Mouse (Mus musculus) hindbrain, embryonic 14.5 days (tissue): ENCODE measurements around the gene Ston2. TPM values are rescaled to one million over a fixed set of nuclear protein-coding genes. Genes with fewer than 3 reads are reported as not detected.
A peak's percentile ranks its signal among the peaks of the same experiment; 100 is the strongest.
"Not testable (repeated sequence)": the region's sequence is repeated elsewhere in the genome, so short reads cannot be mapped to it uniquely, and the experiment has no call there.

Experiments
- ATAC-seq: fragments of 200-750 bp; cut with Nextera tagmentation; 2 replicates; pipeline ENCODE4 v1.8.0; 2017; ENCODE audit warnings: moderate number of reproducible peaks, mild to moderate bottlenecking, moderate TSS enrichment, moderate library complexity; ENCODE audit not compliant: low FRiP score
- DNase-seq: peaks from one replicate; pipeline ENCODE4 v3.0.0-alpha.2; 2015; ENCODE audit warnings: low spot score
- H3K27ac ChIP-seq: fragments of 300-500 bp; sonication (generic); 2 replicates; pipeline ENCODE4 v1.5.1; 2014; ENCODE audit warnings: mild to moderate bottlenecking, moderate library complexity
- H3K27me3 ChIP-seq: fragments of 300-500 bp; sonication (generic); 2 replicates; pipeline ENCODE4 v1.6.1; 2014; ENCODE audit warnings: mild to moderate bottlenecking, low read length, mixed read lengths; ENCODE audit not compliant: control insufficient read depth, insufficient read depth
- H3K36me3 ChIP-seq: fragments of 300-500 bp; sonication (generic); replicated peaks from 2 replicates; pipeline ENCODE4 v1.6.1; 2014; ENCODE audit not compliant: control insufficient read depth, insufficient read depth
- H3K4me1 ChIP-seq: fragments of 300-500 bp; sonication (generic); replicated peaks from 2 replicates; pipeline ENCODE4 v1.6.1; 2014; ENCODE audit warnings: antibody characterized with exemption, low read length, mixed read lengths; ENCODE audit not compliant: control insufficient read depth, insufficient read depth
- H3K4me2 ChIP-seq: fragments of 300-500 bp; sonication (generic); replicated peaks from 2 replicates; pipeline ENCODE4 v1.6.1; 2014; ENCODE audit warnings: mild to moderate bottlenecking, moderate library complexity
- H3K4me3 ChIP-seq: fragments of 300-500 bp; sonication (generic); replicated peaks from 2 replicates; pipeline ENCODE4 v1.5.1; 2014; ENCODE audit warnings: mild to moderate bottlenecking, low read length
- H3K9ac ChIP-seq: fragments of 300-500 bp; sonication (generic); 2 replicates; pipeline ENCODE4 v1.6.1; 2014
- H3K9me3 ChIP-seq: fragments of 300-500 bp; sonication (generic); 2 replicates; pipeline ENCODE4 v1.6.1; 2016; ENCODE audit warnings: low read length; ENCODE audit not compliant: control insufficient read depth
- WGBS: fragments of 180-500 bp; shearing (Covaris S2); extraction: QIAGEN DNeasy Blood & Tissue Kit; methylation state at CpG from one replicate; pipeline ENCODE4 v1.1.7; 2014; 5-methylcytosine and 5-hydroxymethylcytosine counted together
- polyA plus RNA-seq: library from polyadenylated mRNA; unstranded; fragments of >200 nt; fragmentation: Nextera tagmentation; extraction: Ambion mirVana; gene quantifications from 2 replicates; pipeline ENCODE4 v1.2.1, GENCODE M21; 2014

Ston2 gene
- polyA plus RNA-seq, 1 experiment from 2014 or later, result 9.5 TPM

DNA sequence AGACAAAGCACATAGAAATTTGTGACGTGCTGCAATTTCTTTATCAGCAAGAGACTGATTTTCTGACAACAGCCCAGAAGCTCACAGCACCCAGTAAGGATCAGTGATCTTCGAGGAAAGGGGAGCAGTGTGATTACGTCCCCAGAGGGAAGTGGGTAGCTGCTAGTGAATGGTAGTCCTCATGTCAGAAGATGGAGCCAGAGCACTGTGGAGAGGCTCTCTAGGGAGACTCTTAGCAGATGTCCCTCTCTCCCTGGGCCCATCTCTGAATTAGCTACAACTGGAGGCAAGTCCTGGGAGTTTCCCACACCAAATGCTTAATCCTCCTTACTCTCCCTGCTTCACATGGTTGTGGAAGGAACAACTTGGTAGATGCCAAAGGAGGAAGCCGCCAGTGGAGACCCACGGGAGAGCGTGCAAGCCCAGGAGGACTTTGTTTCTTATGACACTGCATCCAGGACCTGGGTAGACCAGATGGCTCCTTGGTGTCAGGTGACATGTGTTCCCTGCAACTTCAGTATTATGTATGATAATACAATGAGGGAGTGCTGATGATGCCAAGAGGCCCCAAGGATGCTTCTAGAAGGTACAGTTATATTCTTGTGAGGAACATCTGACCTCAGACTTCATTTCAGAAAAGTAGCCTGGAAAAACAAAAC, 10.7 kb upstream of the Ston2 start:
- Histone ChIP-seq H3K27me3 (no peaks in the 10 kb centered on the region), H3K36me3 (no peaks in the 10 kb centered on the region), H3K27ac (no peak overlapping the region), H3K4me2 (no peak overlapping the region), H3K4me3 (no peak overlapping the region), H3K4me1 (no peaks in the 10 kb centered on the region), H3K9me3 (no peaks in the 10 kb centered on the region), H3K9ac (no peak overlapping the region)
- DNase-seq (no peak), ATAC-seq (no peak)
- 85% methylated on average over 6 of the region's 6 CpGs for WGBS

DNA sequence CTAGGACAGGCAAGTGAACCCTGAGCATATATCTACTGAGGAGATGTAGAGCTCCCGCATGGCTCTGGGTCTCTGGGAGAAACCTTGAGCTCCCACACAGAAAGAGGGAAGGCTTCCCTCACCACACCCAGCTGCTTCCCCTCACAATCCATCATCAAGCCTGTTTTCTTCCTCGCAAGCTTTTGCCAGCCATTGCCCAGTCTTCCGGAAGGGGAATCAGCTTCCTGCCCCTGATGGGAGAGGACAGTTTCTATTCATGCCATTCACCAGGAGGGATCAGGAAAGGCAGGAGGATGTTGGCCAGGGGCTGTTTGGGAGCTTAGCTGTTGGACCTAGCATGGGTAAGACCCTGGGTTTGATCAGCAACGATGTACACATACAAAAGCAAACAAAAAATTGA, 8.6 kb upstream of the Ston2 start:
- no peak overlapping the region for H3K27ac ChIP-seq
- H3K4me2 ChIP-seq, result no peak overlapping the region
- no peak for ATAC-seq
- H3K9me3 ChIP-seq, result no peaks in the 10 kb centered on the region
- no peak overlapping the region for H3K4me3 ChIP-seq
- H3K36me3 ChIP-seq, result no peaks in the 10 kb centered on the region
- H3K27me3 ChIP-seq, result no peaks in the 10 kb centered on the region
- DNase-seq, result no peak
- no peak overlapping the region for H3K9ac ChIP-seq
- 80% methylated on average over 4 of the region's 4 CpGs for whole genome bisulfite sequencing
- H3K4me1 ChIP-seq, result no peaks in the 10 kb centered on the region

DNA sequence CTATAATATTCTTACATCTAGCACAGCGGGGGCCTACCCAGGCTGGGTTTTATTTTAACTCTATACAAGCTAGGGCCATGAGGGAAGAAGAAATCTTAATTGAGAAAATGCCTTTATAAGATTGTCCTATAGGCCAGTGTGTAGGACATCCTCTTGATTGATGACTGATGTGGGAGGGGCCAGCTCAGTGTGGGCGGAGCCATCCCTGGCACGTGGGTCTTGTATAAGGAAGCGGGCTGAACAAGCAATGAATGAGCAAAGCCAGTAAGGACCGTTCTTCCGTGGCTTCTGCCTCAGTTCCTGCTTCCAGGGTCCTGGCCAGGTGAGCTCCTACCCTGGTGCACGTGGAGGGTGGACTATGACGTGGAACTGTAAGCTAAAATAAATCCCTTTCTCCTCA, 5.1 kb upstream of the Ston2 start:
- Histone ChIP-seq H3K27me3 (no peaks in the 10 kb centered on the region), H3K9me3 (no peaks in the 10 kb centered on the region), H3K4me2 (no peak overlapping the region), H3K27ac (no peak overlapping the region), H3K9ac (no peak overlapping the region), H3K4me1 (no peaks in the 10 kb centered on the region), H3K36me3 (no peaks in the 10 kb centered on the region), H3K4me3 (no peak overlapping the region)
- DNase-seq, result no peak
- 78% methylated on average over 8 of the region's 8 CpGs for WGBS
- no peak for ATAC-seq

DNA sequence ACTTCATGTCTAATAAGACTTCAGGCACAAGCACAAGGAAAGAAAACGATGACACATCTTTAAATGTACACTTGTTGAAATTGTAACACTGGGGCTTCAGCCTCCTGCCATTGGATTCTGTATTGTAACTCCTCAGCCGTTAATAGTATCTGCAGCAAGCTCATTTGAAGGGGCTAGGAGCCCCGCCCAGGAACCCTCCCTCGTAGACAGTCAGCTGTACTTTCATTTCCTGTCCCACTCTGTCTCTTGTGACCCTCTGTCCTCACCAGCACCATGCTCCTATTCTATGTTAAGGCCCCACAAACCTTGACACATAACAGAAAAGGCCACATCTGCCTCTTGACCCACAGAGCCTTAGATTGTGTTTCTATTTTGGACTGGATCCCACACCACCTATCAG, 3.6 kb upstream of the Ston2 start:
- 84% methylated on average over 4 of the region's 4 CpGs for WGBS
- H3K27me3 ChIP-seq, result no peaks in the 10 kb centered on the region
- no peak overlapping the region for H3K4me2 ChIP-seq
- H3K36me3 ChIP-seq, result no peaks in the 10 kb centered on the region
- H3K4me1 ChIP-seq, result no peaks in the 10 kb centered on the region
- no peak overlapping the region for H3K27ac ChIP-seq
- no peak for DNase-seq
- H3K9ac ChIP-seq, result no peak overlapping the region
- H3K9me3 ChIP-seq, result no peaks in the 10 kb centered on the region
- ATAC-seq, result no peak
- no peak overlapping the region for H3K4me3 ChIP-seq

DNA sequence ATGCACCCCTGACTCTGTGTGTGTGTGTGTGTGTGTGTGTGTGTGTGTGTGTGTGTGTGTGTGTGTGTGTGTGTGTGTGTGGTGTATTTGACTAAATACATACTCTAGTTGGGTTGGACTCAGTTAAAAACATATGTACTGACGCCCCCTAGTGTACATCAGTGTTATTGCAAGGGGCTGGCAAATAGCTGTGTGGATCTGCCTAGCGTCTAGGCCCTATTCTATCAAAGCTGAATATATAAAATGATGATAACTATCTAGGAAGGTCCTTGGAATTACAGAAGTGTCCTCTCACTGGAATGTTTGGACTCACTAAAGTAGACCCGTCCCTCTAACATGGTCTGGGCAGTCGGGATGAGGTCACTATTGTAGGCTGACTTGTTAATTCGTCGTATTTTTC, 1.6 kb upstream of the Ston2 start:
- ATAC-seq (no peak), DNase-seq (peak; percentile 71)
- Histone ChIP-seq H3K9ac (no peak overlapping the region), H3K27ac (no peak overlapping the region), H3K36me3 (no peaks in the 10 kb centered on the region), H3K27me3 (no peaks in the 10 kb centered on the region), H3K9me3 (no peaks in the 10 kb centered on the region), H3K4me1 (no peaks in the 10 kb centered on the region), H3K4me3 (no peak overlapping the region), H3K4me2 (no peak overlapping the region)
- WGBS, result 52% methylated on average over 6 of the region's 6 CpGs

DNA sequence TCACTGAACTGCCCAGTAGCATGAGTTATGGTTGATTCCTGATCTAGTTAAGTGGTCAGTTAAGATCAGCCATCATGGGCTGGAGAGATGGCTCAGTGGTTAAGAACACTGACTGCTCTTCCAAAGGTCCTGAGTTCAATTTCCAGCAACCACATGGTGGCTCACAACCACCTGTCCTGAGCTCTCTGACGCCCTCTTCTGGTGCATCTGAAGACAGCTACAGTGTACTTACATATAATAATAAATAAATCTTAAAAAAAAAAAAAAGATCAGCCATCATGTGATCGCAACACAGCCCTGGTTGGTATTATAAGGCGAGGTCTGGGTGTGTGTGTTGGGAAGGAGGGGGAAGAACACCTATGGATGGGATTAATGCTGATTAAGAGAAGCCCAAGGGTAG, 259 bp upstream of the Ston2 start:
- not testable (repeated sequence) for H3K4me2 ChIP-seq, H3K9me3 ChIP-seq, H3K27ac ChIP-seq, ATAC-seq, H3K27me3 ChIP-seq, H3K4me3 ChIP-seq, H3K4me1 ChIP-seq, DNase-seq, H3K36me3 ChIP-seq, H3K9ac ChIP-seq
- 65% methylated on average over 3 of the region's 3 CpGs for WGBS

DNA sequence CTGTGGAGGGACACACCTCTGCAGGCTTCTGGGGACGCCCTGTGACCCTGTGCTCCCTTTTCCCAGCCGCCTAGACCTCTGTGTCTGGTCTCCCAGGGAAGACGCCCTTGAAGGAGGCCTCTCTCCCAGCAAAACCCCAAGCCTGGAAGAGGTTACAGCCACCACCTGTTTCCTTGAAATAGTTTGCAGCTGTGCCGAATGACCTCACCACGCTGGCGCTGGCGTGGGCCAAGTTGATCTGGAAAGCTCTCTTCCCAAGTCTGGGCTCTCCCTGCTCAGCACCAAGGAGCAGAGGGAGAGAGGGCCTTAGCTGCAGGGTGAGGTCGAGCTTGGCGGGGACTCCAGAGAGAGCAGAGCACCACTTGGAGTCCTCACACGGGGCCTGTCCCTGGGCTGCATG, 1.8 kb downstream of the Ston2 start:
- Histone ChIP-seq H3K4me2 (no peak overlapping the region), H3K36me3 (no peaks in the 10 kb centered on the region), H3K4me3 (no peak overlapping the region), H3K27ac (no peak overlapping the region), H3K27me3 (no peaks in the 10 kb centered on the region), H3K9ac (no peak overlapping the region), H3K4me1 (no peaks in the 10 kb centered on the region), H3K9me3 (no peaks in the 10 kb centered on the region)
- ATAC-seq (no peak), DNase-seq (no peak)
- WGBS, result 68% methylated on average over 10 of the region's 10 CpGs

DNA sequence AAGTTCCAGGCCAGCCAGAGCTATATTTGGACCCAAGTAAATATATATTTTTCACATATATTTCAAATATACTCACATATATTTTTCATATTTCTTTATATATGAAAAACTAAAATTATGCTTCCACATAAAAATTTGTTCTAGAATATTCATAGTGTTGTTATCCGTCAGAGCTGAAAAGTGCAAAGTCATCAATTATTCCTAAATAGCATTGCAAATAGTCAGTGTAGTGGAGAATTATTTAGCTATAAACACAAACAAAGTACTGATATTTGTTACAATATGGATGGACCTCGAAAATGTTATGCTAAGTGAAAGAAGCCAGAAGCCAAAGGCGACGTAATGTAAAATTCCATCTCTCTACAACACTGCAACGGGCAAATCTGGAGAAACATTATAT, 6.8 kb downstream of the Ston2 start:
- Histone ChIP-seq H3K36me3 (no peaks in the 10 kb centered on the region), H3K27ac (no peak overlapping the region), H3K9me3 (no peaks in the 10 kb centered on the region), H3K9ac (no peak overlapping the region), H3K4me2 (no peak overlapping the region), H3K4me1 (peaks cover 13% of the 10 kb centered on the region), H3K4me3 (no peak overlapping the region), H3K27me3 (no peaks in the 10 kb centered on the region)
- WGBS, result 89% methylated on average over 5 of the region's 5 CpGs
- ATAC-seq, result no peak
- DNase-seq, result no peak

DNA sequence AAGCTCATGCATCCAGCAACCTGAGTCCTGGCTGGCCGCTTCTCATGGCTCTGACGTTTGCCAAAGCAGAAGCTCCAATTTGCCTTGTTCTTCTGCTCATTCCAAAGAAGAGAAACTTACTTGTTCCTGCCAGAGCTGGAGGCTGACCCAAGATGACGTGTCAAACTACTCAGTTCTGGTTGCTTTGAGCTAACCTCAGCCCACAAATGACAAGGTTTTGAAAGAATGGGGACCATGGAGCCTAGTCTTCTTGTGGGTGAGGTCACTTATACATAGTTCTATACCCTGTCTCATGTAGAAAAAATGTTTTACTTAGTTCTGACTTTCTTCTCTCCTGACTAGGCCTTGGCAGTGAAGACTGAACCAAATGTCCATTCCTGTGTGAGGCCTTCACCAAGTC, 7.7 kb downstream of the Ston2 start:
- 81% methylated on average over 3 of the region's 3 CpGs for WGBS
- H3K4me3 ChIP-seq, result no peak overlapping the region
- no peak overlapping the region for H3K4me2 ChIP-seq
- H3K4me1 ChIP-seq, result peaks cover 13% of the 10 kb centered on the region
- DNase-seq (no peak), ATAC-seq (no peak)
- H3K9ac ChIP-seq, result no peak overlapping the region
- no peak overlapping the region for H3K27ac ChIP-seq
- no peaks in the 10 kb centered on the region for H3K27me3 ChIP-seq
- no peaks in the 10 kb centered on the region for H3K9me3 ChIP-seq
- no peaks in the 10 kb centered on the region for H3K36me3 ChIP-seq

DNA sequence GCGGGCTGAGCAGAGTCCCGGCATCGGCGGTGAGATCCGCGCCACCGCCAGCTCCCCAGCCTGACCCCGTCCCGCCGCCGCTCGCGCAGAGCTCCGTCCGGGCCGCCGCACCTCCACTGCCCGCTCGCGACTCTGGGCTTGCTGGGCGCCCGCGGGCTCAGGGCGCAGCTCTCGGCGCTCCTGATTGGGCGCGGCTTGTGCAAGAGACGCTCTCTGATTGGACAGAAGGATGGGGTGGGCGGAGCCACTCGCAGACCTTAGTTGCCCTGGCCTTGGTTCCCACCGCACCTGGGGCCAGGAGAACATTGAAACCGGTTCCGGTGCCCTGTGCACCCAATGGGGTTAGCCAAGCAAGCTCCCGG, 9.2 kb downstream of the Ston2 start:
- WGBS, result under 1% methylated on average over 34 of the region's 35 CpGs
- ATAC-seq (peak; percentile 95), DNase-seq (peak; percentile 82)
- H3K4me3 ChIP-seq, result peak overlapping the region; percentile 78
- no peaks in the 10 kb centered on the region for H3K27me3 ChIP-seq
- peak overlapping the region; percentile 98 for H3K4me2 ChIP-seq
- H3K4me1 ChIP-seq, result peaks cover 13% of the 10 kb centered on the region
- no peaks in the 10 kb centered on the region for H3K36me3 ChIP-seq
- peak overlapping the region; percentile 33; the same call in 1 of the 2 replicates for H3K27ac ChIP-seq
- H3K9ac ChIP-seq, result peak overlapping the region; percentile 67
- no peaks in the 10 kb centered on the region for H3K9me3 ChIP-seq
